Mouse (Mus musculus) limb, embryonic 10.5 days (tissue): ENCODE results near the gene Nsun5. TPM values are rescaled to one million over a fixed set of nuclear protein-coding genes. Genes with fewer than 3 reads are reported as not detected.
A peak's percentile ranks its signal among the peaks of the same experiment; 100 is the strongest.

ENCODE experiments used
- DNase-seq: peaks from one replicate; pipeline ENCODE4 v3.0.0-alpha.2; 2017; ENCODE audit warnings: low spot score
- H3K27ac ChIP-seq: fragments of 300-500 bp; sonication (generic); 2 replicates; pipeline ENCODE4 v1.5.1; 2016; ENCODE audit warnings: mild to moderate bottlenecking
- H3K27me3 ChIP-seq: fragments of 300-500 bp; sonication (generic); 2 replicates; pipeline ENCODE4 v1.6.1; 2016; ENCODE audit warnings: low read depth, mild to moderate bottlenecking; ENCODE audit not compliant: poor library complexity, severe bottlenecking
- H3K36me3 ChIP-seq: fragments of 300-500 bp; sonication (generic); 2 replicates; pipeline ENCODE4 v1.6.1; 2016; ENCODE audit warnings: mild to moderate bottlenecking, moderate library complexity
- H3K4me1 ChIP-seq: fragments of 300-500 bp; sonication (generic); 2 replicates; pipeline ENCODE4 v1.6.1; 2016
- H3K4me3 ChIP-seq: fragments of 300-500 bp; sonication (generic); 2 replicates; pipeline ENCODE4 v1.5.1; 2016; ENCODE audit warnings: mild to moderate bottlenecking, moderate library complexity
- H3K9me3 ChIP-seq: fragments of 300-500 bp; sonication (generic); replicated peaks from 2 replicates; pipeline ENCODE4 v1.6.1; 2016; ENCODE audit warnings: mild to moderate bottlenecking
- WGBS: fragments of 180-500 bp; shearing (Covaris S2); methylation state at CpG from one replicate; pipeline ENCODE4 v1.1.7; 2016; 5-methylcytosine and 5-hydroxymethylcytosine counted together
- polyA plus RNA-seq: library from polyadenylated mRNA; unstranded; fragments of >200 nt; fragmentation: Nextera tagmentation; extraction: Ambion mirVana; gene quantifications from 2 replicates; pipeline ENCODE4 v1.2.1, GENCODE M21; 2016

The Nsun5 gene
- polyA plus RNA-seq, 1 experiment from 2014 or later, result 53.2 TPM

GRCm38 (mm10) chr5:135381356-135381925 lies 11.7 kb downstream of the Nsun5 start:
- Histone ChIP-seq H3K9me3 (no peaks in the 10 kb centered on the region), H3K36me3 (peaks cover 99% of the 10 kb centered on the region), H3K27me3 (no peaks in the 10 kb centered on the region), H3K4me1 (no peaks in the 10 kb centered on the region), H3K4me3 (no peak overlapping the region), H3K27ac (no peak overlapping the region)
- WGBS, result 92% methylated on average over 10 of the region's 10 CpGs
- no peak for DNase-seq

- Histone ChIP-seq H3K9me3 (no peaks in the 10 kb centered on the region), H3K27me3 (no peaks in the 10 kb centered on the region), H3K4me3 (no peak overlapping the region), H3K36me3 (peaks cover 99% of the 10 kb centered on the region), H3K27ac (no peak overlapping the region), H3K4me1 (no peaks in the 10 kb centered on the region)
- WGBS, result 89% methylated on average over 7 of the region's 7 CpGs
- DNase-seq, result no peak
These were observed 13.0 kb downstream of the Nsun5 start for GRCm38 (mm10) chr5:135382746-135383145.

- Histone ChIP-seq H3K27ac (no peak overlapping the region), H3K27me3 (no peaks in the 10 kb centered on the region), H3K4me1 (no peaks in the 10 kb centered on the region), H3K36me3 (peaks cover 99% of the 10 kb centered on the region), H3K9me3 (no peaks in the 10 kb centered on the region), H3K4me3 (no peak overlapping the region)
- DNase-seq, result no peak
- 86% methylated on average over 10 of the region's 10 CpGs for WGBS
These were observed 14.0 kb downstream of the Nsun5 start for GRCm38 (mm10) chr5:135383771-135384170.

GRCm38 (mm10) chr5:135394004-135394823 lies 24.5 kb downstream of the Nsun5 start, which contains the start of gene Pom121:
Gene Pom121 (minus strand): TSS chr5:135394546.
- H3K27ac ChIP-seq, result peak within 1 kb of the TSS; percentile 96
- under 1% methylated on average over 101 of the region's 110 CpGs for WGBS
- peak; percentile 89 for DNase-seq

GRCm38 (mm10) chr5:135395826-135396225 lies 26.1 kb downstream of the Nsun5 start:
- Histone ChIP-seq H3K27ac (no peak overlapping the region), H3K9me3 (no peaks in the 10 kb centered on the region), H3K36me3 (peaks cover 19% of the 10 kb centered on the region), H3K27me3 (no peaks in the 10 kb centered on the region), H3K4me1 (peaks cover 12% of the 10 kb centered on the region), H3K4me3 (no peak overlapping the region)
- 51% methylated on average over 5 of the region's 5 CpGs for WGBS
- DNase-seq, result peak; percentile 42

More at GRCm38 (mm10) chr5:135394004-135394823, 24.5 kb downstream of the Nsun5 start, which contains the start of gene Pom121:
- Histone ChIP-seq H3K36me3 (peaks cover 35% of the 10 kb centered on the region), H3K4me1 (peaks cover 12% of the 10 kb centered on the region), H3K4me3 (peak within 1 kb of the TSS; percentile 99), H3K9me3 (no peaks in the 10 kb centered on the region), H3K27me3 (no peaks in the 10 kb centered on the region)

- Histone ChIP-seq H3K27me3 (no peaks in the 10 kb centered on the region), H3K4me1 (no peaks in the 10 kb centered on the region), H3K27ac (no peak overlapping the region), H3K36me3 (no peaks in the 10 kb centered on the region), H3K9me3 (no peaks in the 10 kb centered on the region), H3K4me3 (no peak overlapping the region)
- 72% methylated on average over 6 of the region's 6 CpGs for WGBS
- DNase-seq, result no peak
These were observed 29.6 kb downstream of the Nsun5 start for GRCm38 (mm10) chr5:135399382-135399781.

- no peaks in the 10 kb centered on the region for H3K9me3 ChIP-seq
- 9% methylated on average over 2 of the region's 2 CpGs for WGBS
- DNase-seq, result peak; percentile 87
These were observed 30.5 kb downstream of the Nsun5 start for GRCm38 (mm10) chr5:135400244-135400643.

GRCm38 (mm10) chr5:135404623-135405022 lies 34.9 kb downstream of the Nsun5 start:
- Histone ChIP-seq H3K36me3 (peaks cover 7% of the 10 kb centered on the region), H3K4me1 (peaks cover 6% of the 10 kb centered on the region; the same call in 1 of the 2 replicates), H3K27ac (no peak overlapping the region), H3K27me3 (no peaks in the 10 kb centered on the region), H3K4me3 (no peak overlapping the region), H3K9me3 (no peaks in the 10 kb centered on the region)
- WGBS, result 35% methylated on average over 20 of the region's 20 CpGs
- peak; percentile 56 for DNase-seq

More at GRCm38 (mm10) chr5:135400244-135400643, 30.5 kb downstream of the Nsun5 start:
- H3K4me3 ChIP-seq, result no peak overlapping the region
- H3K4me1 ChIP-seq, result peaks cover 4% of the 10 kb centered on the region; the same call in 1 of the 2 replicates
- H3K36me3 ChIP-seq, result no peaks in the 10 kb centered on the region
- H3K27me3 ChIP-seq, result no peaks in the 10 kb centered on the region
- no peak overlapping the region for H3K27ac ChIP-seq

- Histone ChIP-seq H3K27ac (no peak overlapping the region), H3K36me3 (peaks cover 15% of the 10 kb centered on the region), H3K9me3 (no peaks in the 10 kb centered on the region), H3K4me1 (peaks cover 6% of the 10 kb centered on the region; the same call in 1 of the 2 replicates), H3K4me3 (no peak overlapping the region), H3K27me3 (no peaks in the 10 kb centered on the region)
- no peak for DNase-seq
- WGBS, result 89% methylated on average over 9 of the region's 9 CpGs
These were observed 35.7 kb downstream of the Nsun5 start for GRCm38 (mm10) chr5:135405437-135405836.

GRCm38 (mm10) chr5:135408114-135408513 lies 38.4 kb downstream of the Nsun5 start:
- peaks cover 37% of the 10 kb centered on the region for H3K36me3 ChIP-seq
- H3K4me1 ChIP-seq, result peaks cover 6% of the 10 kb centered on the region; the same call in 1 of the 2 replicates
- no peak overlapping the region for H3K27ac ChIP-seq
- no peak overlapping the region for H3K4me3 ChIP-seq
- H3K9me3 ChIP-seq, result no peaks in the 10 kb centered on the region
- WGBS, result 86% methylated on average over 4 of the region's 4 CpGs
- H3K27me3 ChIP-seq, result no peaks in the 10 kb centered on the region
- DNase-seq, result no peak

- H3K9me3 ChIP-seq, result no peaks in the 10 kb centered on the region
- no peak overlapping the region for H3K4me3 ChIP-seq
- H3K27me3 ChIP-seq, result no peaks in the 10 kb centered on the region
- H3K27ac ChIP-seq, result no peak overlapping the region
- H3K36me3 ChIP-seq, result peaks cover 58% of the 10 kb centered on the region
- H3K4me1 ChIP-seq, result 0 out of 2 replicates have a peak, but pooled peaks cover 2% of the 10 kb centered on the region
- WGBS, result 94% methylated on average over 9 of the region's 9 CpGs
- no peak for DNase-seq
These were observed 40.5 kb downstream of the Nsun5 start for GRCm38 (mm10) chr5:135410266-135410665.
